Mouse (Mus musculus) forebrain, embryonic 11.5 days (tissue): ENCODE data around the gene Pclaf. TPM values are rescaled to one million over a fixed set of nuclear protein-coding genes. Genes with fewer than 3 reads are reported as not detected.

Source experiments
- ATAC-seq: fragments of 200-750 bp; cut with Nextera tagmentation; replicated peaks from 2 replicates; pipeline ENCODE4 v1.8.0; 2017; ENCODE audit warnings: moderate TSS enrichment; ENCODE audit not compliant: low FRiP score
- DNase-seq: peaks from one replicate; pipeline ENCODE4 v3.0.0-alpha.2; 2017; ENCODE audit warnings: low spot score
- H3K27ac ChIP-seq: fragments of 300-500 bp; sonication (generic); 2 replicates; pipeline ENCODE4 v1.5.1; 2014; ENCODE audit warnings: low read depth, low read length
- H3K27me3 ChIP-seq: fragments of 300-500 bp; sonication (generic); 2 replicates; pipeline ENCODE4 v1.6.1; 2014; ENCODE audit warnings: mild to moderate bottlenecking, low read length, mixed read lengths; ENCODE audit not compliant: control insufficient read depth, insufficient read depth
- H3K36me3 ChIP-seq: fragments of 300-500 bp; sonication (generic); 2 replicates; pipeline ENCODE4 v1.6.1; 2014; ENCODE audit warnings: mild to moderate bottlenecking, low read length, moderate library complexity, mixed read lengths; ENCODE audit not compliant: control insufficient read depth, insufficient read depth
- H3K4me1 ChIP-seq: fragments of 300-500 bp; sonication (generic); replicated peaks from 2 replicates; pipeline ENCODE4 v1.6.1; 2014; ENCODE audit warnings: low read length, mixed read lengths; ENCODE audit not compliant: control insufficient read depth, insufficient read depth
- H3K4me2 ChIP-seq: fragments of 300-500 bp; sonication (generic); 2 replicates; pipeline ENCODE4 v1.6.1; 2014; ENCODE audit warnings: low read depth, mild to moderate bottlenecking, low read length, moderate library complexity, mixed read lengths; ENCODE audit not compliant: severe bottlenecking
- H3K4me3 ChIP-seq: fragments of 300-500 bp; sonication (generic); 2 replicates; pipeline ENCODE4 v1.5.1; 2014; ENCODE audit warnings: low read depth, low read length
- H3K9ac ChIP-seq: fragments of 300-500 bp; sonication (generic); 2 replicates; pipeline ENCODE4 v1.6.1; 2014; ENCODE audit warnings: low read length
- H3K9me3 ChIP-seq: fragments of 300-500 bp; sonication (generic); 2 replicates; pipeline ENCODE4 v1.6.1; 2016; ENCODE audit warnings: low read length, mixed read lengths; ENCODE audit not compliant: control insufficient read depth
- WGBS: fragments of 180-500 bp; shearing (Covaris S2); extraction: QIAGEN DNeasy Blood & Tissue Kit; methylation state at CpG from one replicate; pipeline ENCODE4 v1.1.7; 2014; 5-methylcytosine and 5-hydroxymethylcytosine counted together
- polyA plus RNA-seq: library from polyadenylated mRNA; unstranded; fragments of >200 nt; fragmentation: Nextera tagmentation; extraction: Ambion mirVana; gene quantifications from 2 replicates; pipeline ENCODE4 v1.2.1, GENCODE M21; 2014

Pclaf gene
- polyA plus RNA-seq, 1 experiment from 2014 or later, result 318 TPM

DNA sequence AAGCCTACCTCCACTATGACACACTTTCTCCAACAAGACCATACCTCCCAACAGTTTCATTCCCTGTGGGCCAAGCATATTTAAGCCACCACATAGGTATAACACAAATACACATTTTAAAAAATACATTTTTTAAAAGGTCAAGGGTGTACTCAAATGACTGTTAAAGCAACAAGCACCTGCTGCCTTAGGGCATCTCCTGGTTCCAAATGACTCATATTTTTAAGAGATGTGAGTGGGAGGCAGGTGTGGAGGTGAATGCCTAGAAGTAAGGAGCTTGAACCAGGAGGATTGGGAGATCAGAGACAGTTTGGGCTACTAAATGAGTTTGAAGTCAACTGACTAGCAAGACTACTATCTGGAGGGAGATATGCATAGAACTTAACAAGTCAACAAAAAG lies 39.8 kb downstream of the Pclaf start:
- no peak overlapping the region for H3K4me3 ChIP-seq
- H3K9me3 ChIP-seq, result no peaks in the 10 kb centered on the region
- ATAC-seq (no peak), DNase-seq (no peak)
- H3K27me3 ChIP-seq, result no peaks in the 10 kb centered on the region
- H3K4me1 ChIP-seq, result no peaks in the 10 kb centered on the region
- no peak overlapping the region for H3K27ac ChIP-seq
- no peak overlapping the region for H3K4me2 ChIP-seq
- H3K36me3 ChIP-seq, result no peaks in the 10 kb centered on the region
- no peak overlapping the region for H3K9ac ChIP-seq

DNA sequence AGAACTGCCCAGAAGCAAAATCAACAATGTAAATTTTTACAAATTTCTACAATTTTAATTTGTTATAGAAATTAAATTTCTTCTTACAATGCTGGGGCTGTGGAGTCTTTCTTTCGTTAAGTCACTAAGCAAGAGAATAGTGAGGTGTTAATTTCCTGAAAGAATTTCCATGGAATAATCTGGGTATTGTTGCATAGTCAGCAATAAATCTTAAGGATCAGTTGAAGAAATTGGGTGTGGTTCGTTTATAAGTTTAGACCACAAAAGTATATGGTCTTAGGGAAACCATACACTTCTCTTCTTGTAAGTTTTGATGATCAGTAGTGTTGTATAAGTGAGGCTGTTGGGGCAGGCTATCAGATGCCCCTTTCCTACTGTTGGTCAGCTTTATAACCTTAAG lies 47.5 kb downstream of the Pclaf start:
- no peaks in the 10 kb centered on the region for H3K36me3 ChIP-seq
- ATAC-seq (no peak), DNase-seq (no peak)
- no peaks in the 10 kb centered on the region for H3K9me3 ChIP-seq
- no peaks in the 10 kb centered on the region for H3K4me1 ChIP-seq
- H3K4me2 ChIP-seq, result no peak overlapping the region
- no peak overlapping the region for H3K9ac ChIP-seq
- WGBS, result 91% methylated on average over 2 of the region's 2 CpGs
- no peaks in the 10 kb centered on the region for H3K27me3 ChIP-seq
- H3K27ac ChIP-seq, result no peak overlapping the region
- H3K4me3 ChIP-seq, result no peak overlapping the region

DNA sequence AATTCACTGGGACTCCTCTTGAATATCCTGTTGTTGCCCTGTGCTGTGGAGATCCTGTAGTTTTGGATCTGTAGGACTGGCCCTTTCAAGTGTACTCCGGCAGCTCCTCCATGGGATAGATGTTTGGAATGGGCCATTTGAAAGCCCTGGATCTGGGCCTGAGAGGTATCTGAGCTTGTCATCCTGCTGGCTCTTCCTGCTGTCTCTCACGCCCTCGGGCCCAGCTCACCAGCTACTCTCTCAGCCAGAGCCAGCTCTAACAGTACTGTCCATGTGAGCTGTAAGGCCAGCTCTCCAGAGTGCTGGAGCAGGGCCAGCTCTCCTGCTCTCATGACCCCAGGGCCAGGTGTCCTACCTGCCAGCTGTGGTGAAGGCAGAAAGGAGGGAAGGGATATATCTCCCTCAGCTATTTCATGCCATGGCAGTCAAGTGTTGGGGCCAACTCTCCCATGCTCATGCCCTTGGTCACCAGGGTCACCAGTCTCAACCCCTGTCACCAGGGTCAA lies 61.1 kb downstream of the Pclaf start:
- Histone ChIP-seq H3K9ac (no peak overlapping the region), H3K36me3 (no peaks in the 10 kb centered on the region), H3K9me3 (no peaks in the 10 kb centered on the region), H3K27ac (no peak overlapping the region), H3K4me1 (no peaks in the 10 kb centered on the region), H3K27me3 (no peaks in the 10 kb centered on the region), H3K4me3 (no peak overlapping the region), H3K4me2 (no peak overlapping the region)
- no peak for DNase-seq
- ATAC-seq, result no peak
- WGBS, result 95% methylated on average over 3 of the region's 3 CpGs

Other genes with a start within 250 kb of the Pclaf start
- 208 and 218 TPM in 2 replicates for gene Oaz2, start 222.2 kb upstream of the Pclaf start, polyA plus RNA-seq
- 12.3 and 12.9 TPM in 2 replicates for gene Zfp609, start 62.7 kb upstream of the Pclaf start, polyA plus RNA-seq
- gene Trip4, start 18.6 kb downstream of the Pclaf start, polyA plus RNA-seq, result 34.6 and 38.9 TPM in 2 replicates
- 21.2 and 24.4 TPM in 2 replicates for gene Csnk1g1, start 18.7 kb downstream of the Pclaf start, polyA plus RNA-seq
- gene Ppib, start 170.0 kb downstream of the Pclaf start, polyA plus RNA-seq, result 401 and 416 TPM in 2 replicates
- 1.6 and 2.7 TPM in 2 replicates for gene Snx22, start 179.5 kb downstream of the Pclaf start, polyA plus RNA-seq
- 140 TPM in 2 replicates for gene Snx1, start 236.3 kb downstream of the Pclaf start, polyA plus RNA-seq
- 149 and 161 TPM in 2 replicates for gene Ciao2a, start 236.4 kb downstream of the Pclaf start, polyA plus RNA-seq